Mouse (Mus musculus) hindbrain, postnatal 0 days (tissue): ENCODE measurements around the gene Krt42. TPM values are rescaled to one million over a fixed set of nuclear protein-coding genes. Genes with fewer than 3 reads are reported as not detected.

Experiments
- ATAC-seq: fragments of 200-750 bp; cut with Nextera tagmentation; 2 replicates; pipeline ENCODE4 v1.8.0; 2017; ENCODE audit warnings: mild to moderate bottlenecking, moderate TSS enrichment, moderate library complexity
- DNase-seq: peaks from one replicate; pipeline ENCODE4 v3.0.0-alpha.2; 2015; ENCODE audit warnings: low spot score
- H3K27ac ChIP-seq: fragments of 300-500 bp; sonication (generic); 2 replicates; pipeline ENCODE4 v1.5.1; 2014; ENCODE audit warnings: mild to moderate bottlenecking
- H3K27me3 ChIP-seq: fragments of 300-500 bp; sonication (generic); 2 replicates; pipeline ENCODE4 v1.6.1; 2014; ENCODE audit warnings: low read length, mixed read lengths; ENCODE audit not compliant: insufficient read depth
- H3K36me3 ChIP-seq: fragments of 300-500 bp; sonication (generic); 2 replicates; pipeline ENCODE4 v1.6.1; 2014; ENCODE audit warnings: low read length, mixed read lengths; ENCODE audit not compliant: insufficient read depth
- H3K4me1 ChIP-seq: fragments of 300-500 bp; sonication (generic); 2 replicates; pipeline ENCODE4 v1.6.1; 2014; ENCODE audit warnings: antibody characterized with exemption, low read length, mixed read lengths; ENCODE audit not compliant: insufficient read depth
- H3K4me2 ChIP-seq: fragments of 300-500 bp; sonication (generic); 2 replicates; pipeline ENCODE4 v1.6.1; 2014; ENCODE audit warnings: low read depth, mild to moderate bottlenecking, low read length, moderate library complexity, mixed read lengths
- H3K4me3 ChIP-seq: fragments of 300-500 bp; sonication (generic); 2 replicates; pipeline ENCODE4 v1.5.1; 2014; ENCODE audit warnings: low read length
- H3K9ac ChIP-seq: fragments of 300-500 bp; sonication (generic); replicated peaks from 2 replicates; pipeline ENCODE4 v1.6.1; 2014; ENCODE audit warnings: mild to moderate bottlenecking, low read length, moderate library complexity, mixed read lengths
- H3K9me3 ChIP-seq: fragments of 300-500 bp; sonication (generic); 2 replicates; pipeline ENCODE4 v1.6.1; 2016; ENCODE audit warnings: low read length, mixed read lengths
- CTCF ChIP-seq: IDR thresholded peaks from 2 replicates; pipeline ENCODE4 v1.5.1; 2016; ENCODE audit warnings: antibody characterized with exemption, control low read depth, low read depth
- WGBS: fragments of 180-500 bp; shearing (Covaris S2); extraction: QIAGEN DNeasy Blood & Tissue Kit; methylation state at CpG from one replicate; pipeline ENCODE4 v1.1.7; 2014; 5-methylcytosine and 5-hydroxymethylcytosine counted together
- polyA plus RNA-seq: library from polyadenylated mRNA; unstranded; fragments of >200 nt; fragmentation: Nextera tagmentation; extraction: Ambion mirVana; gene quantifications from 2 replicates; pipeline ENCODE4 v1.2.1, GENCODE M21; 2015
- total RNA-seq: library from RNA; depleted of rRNA; stranded (reverse); fragments of >200 nt; gene quantifications from 2 replicates; pipeline ENCODE4 v1.2.3, GENCODE M21; 2014

The Krt42 gene
- total and polyA plus RNA-seq, 2 experiments from 2014 or later = not detected

DNA sequence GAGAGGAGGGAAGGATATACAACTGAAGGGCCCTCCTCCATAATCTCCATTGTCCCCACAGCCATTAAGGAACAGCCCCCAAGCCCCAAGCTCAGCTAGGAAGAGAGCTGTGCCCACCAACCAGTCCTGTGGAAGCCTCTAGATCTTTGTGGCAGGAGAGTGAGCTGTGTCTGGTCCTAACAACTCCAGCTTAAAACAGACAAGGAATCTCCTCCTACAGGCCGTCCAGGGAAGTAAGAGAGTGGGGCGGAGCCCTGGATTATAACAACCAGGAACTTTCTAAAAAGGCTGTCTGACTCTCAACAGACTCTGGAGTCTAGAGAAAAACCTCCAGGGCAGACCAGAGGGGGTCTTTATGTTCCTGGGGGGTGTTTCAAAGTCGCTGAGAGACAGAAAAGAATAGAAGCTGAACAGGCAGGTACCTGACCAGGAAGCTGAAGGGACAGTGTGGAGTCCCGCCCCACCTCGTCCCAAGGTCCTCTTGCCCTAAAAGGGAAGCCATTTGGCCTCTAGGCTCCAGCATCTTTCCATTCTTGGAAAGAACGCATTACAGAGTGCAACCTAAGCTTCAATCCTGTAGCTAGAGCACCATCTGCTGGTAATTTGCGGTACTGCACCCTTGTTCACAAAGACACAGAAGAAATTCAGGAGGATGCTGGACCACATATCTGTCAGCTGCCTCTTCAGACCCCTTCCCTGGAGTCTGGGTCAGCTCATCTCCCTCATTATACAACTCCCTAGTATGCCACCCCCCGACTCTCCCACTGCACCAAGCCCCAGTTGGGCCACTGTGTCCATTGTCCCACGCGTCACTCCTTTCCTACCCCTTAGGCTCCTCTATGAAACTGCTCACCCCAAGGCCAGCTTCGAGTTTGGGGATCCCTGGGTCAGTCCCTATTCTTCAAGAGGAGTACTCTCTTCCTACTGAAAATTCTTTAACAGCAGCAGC lies 12.2 kb upstream of the Krt42 start:
- Histone ChIP-seq H3K36me3 (no peaks in the 10 kb centered on the region), H3K27ac (no peak overlapping the region), H3K27me3 (no peaks in the 10 kb centered on the region), H3K4me3 (no peak overlapping the region), H3K9me3 (no peaks in the 10 kb centered on the region), H3K4me2 (no peak overlapping the region), H3K9ac (no peak overlapping the region), H3K4me1 (no peaks in the 10 kb centered on the region)
- DNase-seq (peak; percentile 94), ATAC-seq (peak; percentile 72)
- peak; percentile 97 for TF ChIP-seq CTCF
- 24% methylated on average over 11 of the region's 11 CpGs for WGBS

DNA sequence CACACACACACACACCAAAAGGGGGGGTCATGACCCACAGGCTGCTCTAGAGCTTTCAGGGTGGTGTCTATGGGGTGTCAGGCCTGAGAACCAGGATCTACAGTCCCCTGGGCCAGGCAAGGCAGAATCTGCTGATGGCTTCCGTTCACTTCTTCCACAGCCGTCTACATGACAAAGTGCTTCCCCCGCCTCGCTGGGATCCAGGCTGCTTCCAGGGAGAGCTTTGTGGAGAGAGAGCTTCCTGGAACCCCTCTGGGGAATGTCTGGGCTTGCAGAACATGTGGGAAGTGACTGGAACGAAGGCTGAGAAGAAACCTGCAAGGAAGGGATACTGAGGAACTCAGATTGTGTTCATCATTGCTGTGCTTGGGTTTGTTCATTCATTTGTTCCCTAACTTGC lies 9.1 kb upstream of the Krt42 start:
- no peak for TF ChIP-seq CTCF
- H3K4me2 ChIP-seq = no peak overlapping the region
- DNase-seq = no peak
- H3K9ac ChIP-seq = no peak overlapping the region
- no peak for ATAC-seq
- no peak overlapping the region for H3K4me3 ChIP-seq
- no peaks in the 10 kb centered on the region for H3K36me3 ChIP-seq
- 68% methylated on average over 5 of the region's 5 CpGs for WGBS
- no peak overlapping the region for H3K27ac ChIP-seq
- no peaks in the 10 kb centered on the region for H3K9me3 ChIP-seq
- no peaks in the 10 kb centered on the region for H3K27me3 ChIP-seq
- H3K4me1 ChIP-seq = no peaks in the 10 kb centered on the region

DNA sequence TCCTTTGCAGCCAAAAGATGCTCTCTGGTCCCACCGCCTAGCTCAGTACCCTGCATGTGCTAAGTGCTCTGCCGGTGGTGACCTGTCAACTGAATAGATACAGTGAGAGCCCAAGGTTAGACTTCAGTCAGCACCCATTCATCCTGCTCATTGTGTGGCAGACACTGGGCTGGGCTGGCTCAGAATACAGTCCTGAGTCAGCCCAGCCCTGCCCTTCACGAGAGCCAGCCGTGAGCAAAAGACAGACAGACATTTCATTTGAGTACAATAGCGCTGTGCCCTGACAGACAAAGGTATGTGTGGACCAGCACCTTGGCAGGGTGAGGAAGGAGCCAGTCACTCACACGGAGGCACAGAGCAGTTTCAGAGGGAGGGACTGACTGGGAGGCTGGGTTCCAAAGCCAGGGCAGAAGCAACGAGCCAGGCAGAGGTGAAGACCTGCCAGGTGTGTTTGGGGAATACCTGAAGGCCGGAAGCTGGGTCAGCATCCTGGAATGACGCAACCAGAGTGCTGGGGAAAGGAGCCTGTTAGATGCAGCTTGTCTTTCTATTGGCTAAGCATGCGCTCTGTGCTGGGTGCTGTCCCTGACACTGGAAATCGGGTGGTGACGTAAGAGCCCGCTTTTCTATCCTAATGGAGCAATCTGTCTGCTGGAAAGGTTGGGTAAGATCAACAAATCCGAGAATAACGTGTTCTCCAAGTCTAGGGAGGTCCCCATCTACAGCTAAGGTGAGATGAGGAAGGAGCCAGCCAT lies 8.2 kb upstream of the Krt42 start:
- no peak for TF ChIP-seq CTCF
- Histone ChIP-seq H3K4me3 (no peak overlapping the region), H3K27me3 (no peaks in the 10 kb centered on the region), H3K9me3 (no peaks in the 10 kb centered on the region), H3K4me2 (no peak overlapping the region), H3K4me1 (no peaks in the 10 kb centered on the region), H3K36me3 (no peaks in the 10 kb centered on the region), H3K27ac (no peak overlapping the region), H3K9ac (no peak overlapping the region)
- ATAC-seq = no peak
- 76% methylated on average over 15 of the region's 15 CpGs for WGBS
- no peak for DNase-seq

DNA sequence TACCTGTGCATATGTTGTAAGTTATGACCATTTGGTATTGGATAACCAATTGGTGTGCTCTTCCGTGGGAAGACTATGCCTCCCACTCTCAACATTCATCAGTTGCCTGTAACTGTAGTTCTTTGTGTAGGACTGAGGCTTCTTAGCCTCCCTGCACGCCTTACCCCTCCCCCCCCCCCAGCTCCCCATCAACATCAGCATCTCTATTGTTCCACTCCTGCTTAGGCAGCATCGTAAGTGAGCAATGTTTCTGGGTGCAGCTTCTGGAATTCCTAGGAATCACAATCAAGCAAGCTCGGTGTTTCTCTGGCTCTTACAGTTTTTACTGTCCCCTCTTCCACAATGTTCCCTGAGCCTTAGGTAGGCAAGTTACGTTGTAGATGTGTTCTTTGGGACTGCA lies 5.8 kb upstream of the Krt42 start:
- no peak overlapping the region for H3K9ac ChIP-seq
- H3K27ac ChIP-seq = no peak overlapping the region
- 32% methylated on average over 5 of the region's 5 CpGs for WGBS
- ATAC-seq (no peak), DNase-seq (no peak)
- no peaks in the 10 kb centered on the region for H3K9me3 ChIP-seq
- no peak for TF ChIP-seq CTCF
- H3K36me3 ChIP-seq = no peaks in the 10 kb centered on the region
- no peak overlapping the region for H3K4me2 ChIP-seq
- no peaks in the 10 kb centered on the region for H3K27me3 ChIP-seq
- H3K4me3 ChIP-seq = no peak overlapping the region
- H3K4me1 ChIP-seq = no peaks in the 10 kb centered on the region

DNA sequence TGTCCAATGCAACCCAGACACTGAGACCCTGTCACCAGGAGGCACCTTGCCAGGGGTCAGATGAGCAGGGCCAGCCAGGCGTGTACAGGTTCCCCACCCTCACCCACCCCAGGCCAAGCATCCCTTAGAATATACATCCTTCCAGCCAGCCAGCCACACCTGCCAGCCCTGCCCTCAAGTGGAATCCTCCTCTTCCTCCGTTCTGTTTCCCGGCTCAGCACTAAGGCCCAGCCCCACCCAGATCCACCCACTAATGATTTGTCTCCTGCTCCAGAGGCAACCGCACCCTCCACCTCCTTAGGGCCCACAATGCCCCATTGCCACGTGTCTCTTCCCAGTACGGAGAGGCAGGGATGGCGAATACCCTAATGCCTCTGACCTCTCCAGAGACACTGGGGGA lies 5.0 kb upstream of the Krt42 start:
- H3K9ac ChIP-seq = no peak overlapping the region
- H3K4me1 ChIP-seq = no peaks in the 10 kb centered on the region
- H3K9me3 ChIP-seq = no peaks in the 10 kb centered on the region
- H3K27ac ChIP-seq = no peak overlapping the region
- ATAC-seq = no peak
- no peak for TF ChIP-seq CTCF
- H3K27me3 ChIP-seq = no peaks in the 10 kb centered on the region
- H3K4me3 ChIP-seq = no peak overlapping the region
- no peaks in the 10 kb centered on the region for H3K36me3 ChIP-seq
- 76% methylated on average over 7 of the region's 7 CpGs for WGBS
- DNase-seq = no peak
- H3K4me2 ChIP-seq = no peak overlapping the region

DNA sequence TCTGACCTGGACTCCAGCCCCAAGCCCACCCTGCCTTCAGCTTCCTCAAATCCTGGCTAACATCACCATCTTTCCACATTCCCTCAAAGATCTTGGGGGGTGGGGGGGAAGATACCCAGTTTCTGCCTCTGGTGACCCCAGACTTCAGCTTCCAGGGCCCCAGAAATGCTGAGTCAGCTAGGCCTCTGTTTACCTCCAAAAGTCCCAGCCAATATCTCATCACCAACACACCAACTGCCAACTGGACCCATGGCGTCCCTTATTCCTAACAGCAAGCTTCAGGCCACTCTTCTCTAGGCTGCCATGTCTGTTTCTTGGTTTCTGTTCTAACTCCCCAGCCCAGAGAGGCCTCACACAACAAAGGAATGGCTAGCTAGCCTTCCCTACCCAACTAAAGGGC lies 2.2 kb upstream of the Krt42 start:
- no peak for TF ChIP-seq CTCF
- H3K9me3 ChIP-seq = no peaks in the 10 kb centered on the region
- no peak overlapping the region for H3K4me3 ChIP-seq
- H3K4me2 ChIP-seq = no peak overlapping the region
- DNase-seq (no peak), ATAC-seq (no peak)
- no peaks in the 10 kb centered on the region for H3K4me1 ChIP-seq
- H3K27ac ChIP-seq = no peak overlapping the region
- no peaks in the 10 kb centered on the region for H3K27me3 ChIP-seq
- no peaks in the 10 kb centered on the region for H3K36me3 ChIP-seq
- no peak overlapping the region for H3K9ac ChIP-seq
- 93% methylated on average over 1 of the region's 1 CpGs for WGBS
